Mouse (Mus musculus) midbrain, postnatal 0 days (tissue): ENCODE measurements around the gene Clhc1. TPM values are rescaled to one million over a fixed set of nuclear protein-coding genes. Genes with fewer than 3 reads are reported as not detected.

Experiments used
- ATAC-seq: fragments of 200-750 bp; cut with Nextera tagmentation; 2 replicates; pipeline ENCODE4 v1.8.0; 2017; ENCODE audit warnings: moderate number of reproducible peaks, mild to moderate bottlenecking, moderate TSS enrichment, moderate library complexity; ENCODE audit not compliant: low FRiP score
- DNase-seq: peaks from one replicate; pipeline ENCODE4 v3.0.0-alpha.2; 2015; ENCODE audit warnings: low spot score
- H3K27ac ChIP-seq: fragments of 300-500 bp; sonication (generic); 2 replicates; pipeline ENCODE4 v1.5.1; 2014; ENCODE audit warnings: low read depth, mild to moderate bottlenecking, low read length, mixed read lengths
- H3K27me3 ChIP-seq: fragments of 300-500 bp; sonication (generic); 2 replicates; pipeline ENCODE4 v1.6.1; 2014; ENCODE audit warnings: low read length, control low read depth, mixed read lengths; ENCODE audit not compliant: insufficient read depth
- H3K36me3 ChIP-seq: fragments of 300-500 bp; sonication (generic); 2 replicates; pipeline ENCODE4 v1.6.1; 2014; ENCODE audit warnings: low read length, control low read depth, mixed read lengths; ENCODE audit not compliant: insufficient read depth
- H3K4me1 ChIP-seq: fragments of 300-500 bp; sonication (generic); 2 replicates; pipeline ENCODE4 v1.6.1; 2014; ENCODE audit warnings: mild to moderate bottlenecking, control low read depth, antibody characterized with exemption, low read length, mixed read lengths; ENCODE audit not compliant: insufficient read depth
- H3K4me2 ChIP-seq: fragments of 300-500 bp; sonication (generic); 2 replicates; pipeline ENCODE4 v1.6.1; 2014; ENCODE audit warnings: low read depth, mild to moderate bottlenecking, low read length, mixed read lengths; ENCODE audit not compliant: poor library complexity, severe bottlenecking
- H3K4me3 ChIP-seq: fragments of 300-500 bp; sonication (generic); 2 replicates; pipeline ENCODE4 v1.5.1; 2014; ENCODE audit warnings: low read depth, mild to moderate bottlenecking, low read length, moderate library complexity
- H3K9ac ChIP-seq: fragments of 300-500 bp; sonication (generic); replicated peaks from 2 replicates; pipeline ENCODE4 v1.6.1; 2014; ENCODE audit warnings: mild to moderate bottlenecking, low read length, moderate library complexity, mixed read lengths; ENCODE audit not compliant: poor library complexity, severe bottlenecking
- H3K9me3 ChIP-seq: fragments of 300-500 bp; sonication (generic); 2 replicates; pipeline ENCODE4 v1.6.1; 2016; ENCODE audit warnings: low read length, control low read depth
- CTCF ChIP-seq: IDR thresholded peaks from 2 replicates; pipeline ENCODE4 v1.5.1; 2016; ENCODE audit warnings: antibody characterized with exemption, mild to moderate bottlenecking
- WGBS: fragments of 180-500 bp; shearing (Covaris S2); extraction: QIAGEN DNeasy Blood & Tissue Kit; methylation state at CpG from one replicate; pipeline ENCODE4 v1.1.7; 2014; 5-methylcytosine and 5-hydroxymethylcytosine counted together
- polyA plus RNA-seq: library from polyadenylated mRNA; unstranded; fragments of >200 nt; fragmentation: Nextera tagmentation; extraction: Ambion mirVana; gene quantifications from 2 replicates; pipeline ENCODE4 v1.2.1, GENCODE M21; 2015
- total RNA-seq: library from RNA; depleted of rRNA; stranded (reverse); fragments of >200 nt; gene quantifications from 2 replicates; pipeline ENCODE4 v1.2.3, GENCODE M21; 2014

Gene Clhc1
- total and polyA plus RNA-seq, 2 experiments from 2014 or later = 1.2 TPM; not detected in 1

GRCm38 (mm10) chr11:29603581-29603980 lies 55.8 kb downstream of the Clhc1 start:
- ATAC-seq = no peak
- no peak for DNase-seq
- TF ChIP-seq CTCF = no peak
- H3K4me1 ChIP-seq = no peaks in the 10 kb centered on the region
- H3K4me3 ChIP-seq = no peak overlapping the region
- no peak overlapping the region for H3K4me2 ChIP-seq
- no peaks in the 10 kb centered on the region; the same call in 1 of the 2 replicates for H3K36me3 ChIP-seq
- no peak overlapping the region for H3K27ac ChIP-seq
- H3K9me3 ChIP-seq = no peaks in the 10 kb centered on the region
- H3K27me3 ChIP-seq = no peaks in the 10 kb centered on the region
- no peak overlapping the region for H3K9ac ChIP-seq
- 52% methylated on average over 2 of the region's 2 CpGs for WGBS

- ATAC-seq = no peak
- Histone ChIP-seq H3K9ac (no peak overlapping the region), H3K4me1 (no peaks in the 10 kb centered on the region)
Observed at GRCm38 (mm10) chr11:29607465-29607990, 59.8 kb downstream of the Clhc1 start.

GRCm38 (mm10) chr11:29609756-29610468 lies 62.2 kb downstream of the Clhc1 start:
- 79% methylated on average over 5 of the region's 5 CpGs for WGBS
- no peak overlapping the region for H3K27ac ChIP-seq
- H3K4me1 ChIP-seq = no peaks in the 10 kb centered on the region
- no peaks in the 10 kb centered on the region for H3K27me3 ChIP-seq
- DNase-seq = no peak
- H3K9me3 ChIP-seq = no peaks in the 10 kb centered on the region
- no peak overlapping the region for H3K4me3 ChIP-seq
- no peak overlapping the region for H3K9ac ChIP-seq
- no peaks in the 10 kb centered on the region; the same call in 1 of the 2 replicates for H3K36me3 ChIP-seq
- no peak for ATAC-seq
- TF ChIP-seq CTCF = no peak
- no peak overlapping the region for H3K4me2 ChIP-seq

More at GRCm38 (mm10) chr11:29607465-29607990, 59.8 kb downstream of the Clhc1 start:
- H3K4me3 ChIP-seq = no peak overlapping the region
- no peak for DNase-seq
- no peaks in the 10 kb centered on the region for H3K9me3 ChIP-seq
- no peaks in the 10 kb centered on the region for H3K27me3 ChIP-seq
- WGBS = 93% methylated on average over 2 of the region's 2 CpGs
- no peaks in the 10 kb centered on the region; the same call in 1 of the 2 replicates for H3K36me3 ChIP-seq
- no peak overlapping the region for H3K4me2 ChIP-seq
- no peak for TF ChIP-seq CTCF
- no peak overlapping the region for H3K27ac ChIP-seq

- Histone ChIP-seq H3K9ac (no peak overlapping the region), H3K36me3 (no peaks in the 10 kb centered on the region), H3K9me3 (no peaks in the 10 kb centered on the region), H3K4me3 (no peak overlapping the region), H3K4me2 (no peak overlapping the region), H3K27ac (no peak overlapping the region), H3K4me1 (no peaks in the 10 kb centered on the region), H3K27me3 (no peaks in the 10 kb centered on the region)
- no peak for ATAC-seq
- no peak for DNase-seq
- TF ChIP-seq CTCF = no peak
Observed at GRCm38 (mm10) chr11:29612007-29612406, 64.3 kb downstream of the Clhc1 start.

GRCm38 (mm10) chr11:29613185-29613735 lies 65.5 kb downstream of the Clhc1 start:
- Histone ChIP-seq H3K27ac (no peak overlapping the region), H3K9me3 (no peaks in the 10 kb centered on the region), H3K4me2 (no peak overlapping the region), H3K4me3 (no peak overlapping the region), H3K36me3 (no peaks in the 10 kb centered on the region), H3K9ac (no peak overlapping the region), H3K27me3 (no peaks in the 10 kb centered on the region), H3K4me1 (no peaks in the 10 kb centered on the region)
- WGBS = 88% methylated on average over 4 of the region's 4 CpGs
- no peak for DNase-seq
- no peak for TF ChIP-seq CTCF
- ATAC-seq = no peak
